Mouse (Mus musculus): ENCODE measurements around the gene Guca1b. TPM values are rescaled to one million over a fixed set of nuclear protein-coding genes. Genes with fewer than 3 reads are reported as not detected.
A peak's percentile ranks its signal among the peaks of the same experiment; 100 is the strongest.

Gene Guca1b
- 1 to 10 TPM; 1.6 to 2.9 (median 2.1) TPM for total RNA-seq (2022)

DNA sequence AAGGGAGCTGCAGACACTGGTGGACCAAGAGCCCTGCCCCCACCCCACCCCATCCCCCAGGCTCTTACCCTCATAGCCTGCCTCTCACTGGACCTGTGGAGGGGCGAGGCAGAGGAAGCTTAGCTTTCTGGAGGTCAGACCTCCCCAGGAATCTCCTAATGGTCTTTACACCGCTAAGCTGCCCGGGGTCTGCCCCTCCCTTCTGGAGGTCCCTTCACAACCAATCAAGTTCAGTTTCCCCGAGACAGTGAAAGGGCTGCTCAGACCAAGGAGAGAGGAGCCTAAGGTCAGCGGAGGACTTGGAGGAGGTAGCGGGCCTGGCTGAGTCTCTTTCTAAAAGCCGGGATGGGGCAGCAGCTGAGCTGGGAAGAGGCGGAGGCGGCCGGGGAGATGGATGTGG is at the start of gene Guca1b:
Gene Guca1b, plus strand, starts transcription at position 249 of the 400 bp plus-strand sequence.
- no peak for DNase-seq

DNA sequence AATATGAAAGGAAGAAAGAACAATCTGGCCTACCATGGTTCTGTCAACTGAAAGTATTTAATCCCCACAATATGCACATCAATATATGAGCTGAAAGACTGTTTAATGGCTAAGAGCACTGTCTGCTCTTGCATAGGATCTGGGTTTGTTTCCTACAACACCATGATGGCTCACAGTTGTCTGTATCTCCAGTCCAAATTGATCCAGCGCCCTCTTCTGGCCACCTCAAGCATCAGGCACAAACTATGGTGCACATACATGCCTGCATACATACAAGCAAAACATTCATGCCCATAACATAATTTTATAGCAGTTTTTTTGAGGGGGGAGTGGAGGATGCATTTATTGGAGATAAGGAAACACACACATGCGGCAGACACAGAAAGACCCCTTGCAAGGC is 42.1 kb upstream of the Guca1b start:
- DNase-seq = no peak

DNA sequence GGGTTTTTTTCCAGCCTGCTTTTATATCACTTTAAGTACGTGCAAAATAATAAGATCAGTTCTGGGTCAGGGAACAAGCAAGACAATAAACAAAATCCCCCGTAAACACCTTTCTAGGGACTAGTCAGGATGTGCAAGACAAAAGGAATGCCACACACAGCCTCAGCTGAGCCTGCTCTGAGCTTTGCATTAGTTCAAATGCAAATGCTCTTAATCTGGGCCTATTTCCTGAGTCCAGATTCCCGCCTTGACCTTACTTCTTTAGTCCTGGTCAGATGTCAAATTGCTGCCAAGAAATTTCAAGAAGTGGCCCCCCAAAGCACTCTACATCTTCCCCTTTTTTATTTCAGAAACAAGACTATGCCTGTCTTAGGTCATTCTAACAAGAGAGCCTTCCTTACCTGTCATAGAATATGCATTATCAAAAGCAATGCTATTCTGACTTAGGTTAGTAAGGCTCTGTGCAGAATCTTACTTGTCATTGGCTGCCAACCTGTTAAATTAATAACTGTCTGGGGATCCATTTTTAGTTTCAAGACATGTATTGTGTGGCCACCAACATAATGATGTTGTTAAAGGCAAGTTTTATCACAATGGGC is 35.4 kb upstream of the Guca1b start:
- DNase-seq = no peak

DNA sequence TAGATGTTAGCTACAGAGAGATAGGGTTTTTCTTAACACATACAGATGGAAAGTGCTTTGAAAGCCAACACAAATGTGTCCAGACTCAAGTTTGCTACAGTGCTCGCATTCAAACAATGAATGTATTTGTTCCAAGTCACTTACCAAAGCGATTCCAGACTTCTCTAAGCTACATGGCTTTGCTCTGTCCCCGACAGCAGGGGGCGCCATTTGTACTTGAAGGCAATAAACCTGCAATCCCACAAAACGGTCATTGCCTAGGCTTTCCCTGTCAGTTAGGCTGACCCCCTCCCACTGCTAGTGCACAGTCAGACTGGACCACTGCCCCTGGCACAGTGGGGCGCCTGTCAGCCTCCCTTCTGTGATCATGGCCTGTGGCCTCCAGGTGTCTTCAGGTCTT is 25.2 kb upstream of the Guca1b start:
- no peak for DNase-seq

DNA sequence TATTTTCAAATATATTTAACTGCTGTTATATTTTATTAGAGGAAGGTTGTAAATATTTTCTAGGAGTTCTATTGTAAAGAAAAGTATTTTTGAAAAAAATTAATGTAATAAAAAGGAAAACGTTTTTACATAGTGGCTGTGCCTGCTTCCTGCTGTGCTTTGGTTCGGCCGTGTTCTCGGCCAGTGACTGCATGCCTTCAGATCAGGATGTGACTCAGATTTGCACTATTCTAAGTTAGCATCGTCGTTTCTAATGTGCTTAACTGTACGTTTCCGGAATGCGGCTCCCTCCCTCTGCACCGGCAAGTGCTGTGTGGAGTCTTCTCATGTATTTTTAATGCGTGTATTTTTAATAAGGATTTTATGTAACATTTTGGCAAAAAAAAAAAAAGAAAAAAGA is 23.9 kb upstream of the Guca1b start:
- no peak for DNase-seq

DNA sequence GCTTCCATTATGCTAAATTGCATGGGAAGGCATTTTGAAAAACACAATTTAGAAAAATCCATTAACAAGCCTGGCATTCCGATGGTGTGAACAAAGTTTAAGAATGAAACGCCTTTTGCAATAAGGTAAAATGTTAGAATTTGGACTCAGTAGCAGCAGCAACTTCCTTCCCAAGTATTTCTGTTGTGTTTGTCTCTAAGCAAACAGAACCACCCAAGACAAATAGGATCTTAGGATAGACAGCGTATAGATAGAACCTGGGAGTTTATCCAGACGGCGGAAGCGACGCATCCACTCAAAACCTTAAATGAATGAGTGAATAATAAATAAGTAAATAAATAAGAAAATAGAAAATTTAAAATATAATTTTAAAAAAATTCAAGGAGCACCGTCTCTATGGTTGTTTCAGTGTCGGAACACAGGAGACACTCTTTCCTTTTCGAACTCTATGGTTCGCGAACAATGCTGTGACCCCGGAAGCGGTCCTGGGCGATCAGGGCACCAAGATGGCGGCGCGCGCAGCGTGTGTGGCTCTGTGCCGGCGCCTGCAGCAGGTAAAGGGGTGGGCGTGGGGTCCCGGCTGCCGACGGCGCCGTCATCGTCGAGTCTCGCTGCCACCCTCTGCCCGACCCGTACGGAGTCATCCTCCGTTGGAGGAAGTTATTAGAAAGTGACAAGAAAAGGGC is 16.6 kb upstream of the Guca1b start, which contains the start of gene Mrps10:
Gene Mrps10, plus strand, starts transcription at position 487 of the 686 bp plus-strand sequence.
- peak; percentile 81 for DNase-seq

DNA sequence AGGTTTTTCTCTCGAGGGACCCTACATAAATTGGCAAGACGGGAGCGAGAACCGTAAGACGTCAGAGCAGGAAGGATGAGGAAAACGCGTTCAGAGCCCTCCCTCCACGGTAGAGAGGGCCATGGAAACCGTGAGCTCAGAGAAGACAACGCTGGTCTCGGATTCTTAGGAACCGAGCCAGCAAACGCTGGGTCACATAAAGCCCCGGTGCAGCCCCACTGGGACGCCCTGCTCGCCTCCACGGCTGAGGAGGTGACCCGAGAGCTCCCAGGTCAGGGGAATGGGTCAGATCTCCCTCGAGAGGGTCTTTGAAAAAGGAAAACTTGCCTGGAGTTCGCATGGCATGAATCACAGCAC is 16.1 kb upstream of the Guca1b start:
- no peak for DNase-seq

DNA sequence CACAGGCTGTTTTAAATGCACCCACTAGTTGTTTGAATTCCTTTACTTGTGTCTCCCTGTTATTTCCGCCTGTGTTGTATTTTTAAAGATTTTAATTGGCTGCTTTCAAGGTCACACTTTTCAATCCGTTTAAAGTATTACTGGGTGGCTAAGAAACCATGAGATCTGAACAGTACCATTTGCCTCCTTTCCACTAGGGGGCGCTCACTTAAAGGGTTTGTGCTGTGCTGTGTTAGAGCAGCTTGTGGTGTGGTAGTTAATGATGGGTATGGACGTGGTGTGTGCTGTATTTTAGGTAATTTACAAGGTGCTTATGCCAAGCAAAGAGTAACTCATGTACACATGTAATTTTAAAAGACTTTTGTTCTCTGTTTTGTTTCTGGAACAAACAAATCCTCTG is 13.7 kb upstream of the Guca1b start:
- DNase-seq = no peak

DNA sequence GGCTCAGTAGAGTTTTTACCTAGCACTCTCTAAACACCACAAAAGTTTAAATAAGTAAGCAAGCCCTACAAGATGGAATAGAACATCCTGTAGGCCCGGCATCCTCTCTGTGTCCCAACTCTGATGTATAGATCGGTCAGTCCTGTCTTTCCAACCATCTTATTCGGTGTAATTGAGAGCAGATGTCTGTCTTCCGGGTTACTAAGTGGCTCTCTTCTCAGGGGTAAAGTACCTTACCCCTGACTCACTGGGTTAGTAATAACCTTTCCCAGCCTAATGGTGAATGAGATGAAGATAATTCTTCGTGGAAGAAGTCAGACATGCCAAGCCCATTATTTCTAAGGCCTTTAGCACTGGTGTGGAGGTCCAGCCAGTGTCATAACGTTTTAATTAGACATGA is 11.2 kb upstream of the Guca1b start:
- DNase-seq = no peak

DNA sequence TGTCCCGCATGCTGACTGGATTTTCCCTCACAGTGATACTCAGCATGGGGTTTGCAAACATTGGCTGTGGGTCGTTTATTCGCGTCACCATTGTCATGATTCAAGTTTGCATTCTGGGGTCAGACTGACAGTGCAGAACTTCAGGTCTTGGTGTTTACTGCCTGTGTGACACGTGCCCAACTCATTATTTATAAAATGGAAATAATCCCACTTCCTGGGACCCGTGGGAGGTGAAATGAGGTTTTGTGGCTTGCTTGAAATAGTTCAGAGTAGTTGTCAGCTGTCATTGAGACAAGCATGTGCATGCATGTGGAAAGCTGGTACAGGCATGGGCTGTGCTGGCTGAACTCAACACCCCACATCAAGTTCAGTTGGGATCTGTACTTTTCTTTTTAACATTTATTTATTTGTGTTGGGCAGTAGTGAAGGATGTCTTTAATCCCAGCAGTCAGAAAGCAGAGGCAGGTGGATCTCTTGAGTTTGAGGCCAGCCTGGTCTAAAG is 8.4 kb upstream of the Guca1b start:
- no peak for DNase-seq

DNA sequence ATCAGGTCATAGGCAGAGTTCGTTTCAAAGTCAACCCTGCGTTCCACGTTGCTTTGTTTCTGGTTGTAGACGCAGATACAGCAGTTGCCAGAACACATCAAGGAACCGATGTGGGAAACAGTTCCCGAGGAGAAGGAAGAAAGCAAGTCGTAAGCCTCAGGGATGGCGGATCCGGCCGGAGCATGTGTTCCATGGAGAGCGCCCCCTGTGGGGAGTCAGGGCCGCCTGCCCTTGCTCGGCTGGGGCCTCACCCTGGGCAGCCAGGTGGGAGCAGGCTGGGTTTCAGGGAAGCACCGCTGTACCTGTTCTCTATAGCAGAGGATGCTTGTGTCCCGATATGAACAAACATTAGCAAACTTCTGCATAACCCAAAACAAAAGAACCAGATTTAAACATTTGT is 7.1 kb upstream of the Guca1b start:
- no peak for DNase-seq

DNA sequence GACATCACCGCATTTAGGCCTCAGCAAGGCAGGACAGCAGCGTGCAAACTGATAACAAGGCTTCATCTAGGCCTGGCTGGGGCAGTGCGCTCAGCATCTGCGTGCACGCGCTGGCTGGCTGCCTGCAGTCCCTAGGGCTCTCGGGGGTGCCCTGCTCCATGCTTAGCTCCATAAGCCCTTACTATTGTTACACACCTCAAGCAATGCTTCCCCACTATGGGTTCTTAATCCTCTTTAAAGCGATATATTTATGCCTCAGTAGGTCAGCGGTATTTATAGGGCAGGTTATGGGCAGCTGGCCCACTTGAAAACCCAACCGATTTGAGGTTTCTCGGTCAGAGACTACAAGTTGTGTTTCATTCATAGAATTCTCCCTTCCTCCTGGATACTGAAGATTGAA is 3.3 kb upstream of the Guca1b start:
- DNase-seq = no peak

DNA sequence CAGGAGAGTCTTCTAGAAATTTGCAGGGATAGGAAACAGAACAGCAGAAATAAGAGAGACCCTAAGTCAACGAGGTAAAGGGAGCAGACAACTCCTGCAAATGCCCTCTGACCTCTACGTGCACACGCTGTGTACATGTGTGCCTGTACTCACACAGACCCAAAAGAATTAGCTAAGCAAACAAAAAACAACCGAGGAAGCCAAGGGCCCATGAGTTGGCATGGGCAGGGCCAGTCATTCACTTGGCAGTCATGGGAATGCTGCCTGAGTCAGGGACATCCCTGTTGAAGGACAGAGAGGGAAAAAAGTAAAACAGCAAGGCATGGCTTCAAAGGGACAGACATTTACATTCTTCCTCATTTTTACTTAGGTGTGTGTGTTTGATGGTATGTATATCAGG is 1.9 kb upstream of the Guca1b start:
- no peak for DNase-seq

DNA sequence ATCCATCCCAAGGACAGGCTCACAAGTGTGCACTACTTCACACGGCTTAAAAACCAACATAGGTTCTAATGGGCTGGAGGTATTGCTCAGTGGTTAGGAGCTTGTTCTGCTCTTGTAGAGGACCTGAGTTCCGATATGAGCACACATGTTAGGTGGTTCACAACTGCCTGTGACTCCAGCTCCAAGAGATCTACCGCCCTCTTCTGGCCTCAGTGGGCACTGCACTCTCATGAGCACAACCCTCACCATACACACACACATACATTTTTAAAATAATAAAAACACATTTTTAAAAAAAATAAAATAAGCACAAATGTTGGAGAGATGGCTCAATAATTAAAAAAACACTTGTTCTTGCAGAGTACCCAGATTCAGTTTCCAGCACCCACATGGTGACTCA is 1.1 kb upstream of the Guca1b start:
- DNase-seq = no peak

DNA sequence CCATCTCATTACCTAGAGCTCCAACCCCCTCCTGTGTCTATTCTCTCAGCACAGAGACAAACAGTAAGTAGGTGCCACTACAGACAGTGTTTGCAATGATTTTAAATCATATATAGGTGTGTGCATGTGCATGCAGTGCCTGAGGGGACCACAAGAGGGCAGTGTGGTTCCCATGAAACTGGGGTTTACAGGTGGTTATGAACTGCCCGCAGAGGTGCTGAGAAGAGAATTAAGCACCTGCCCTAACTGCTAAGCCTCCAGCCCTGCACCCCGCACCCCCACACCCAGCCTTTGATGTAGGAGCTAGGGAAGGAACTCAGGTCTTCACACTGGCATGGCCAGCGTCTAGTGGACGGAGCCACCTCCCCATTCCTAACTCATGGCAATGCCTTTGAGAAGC is 1.5 kb downstream of the Guca1b start:
- no peak for DNase-seq

DNA sequence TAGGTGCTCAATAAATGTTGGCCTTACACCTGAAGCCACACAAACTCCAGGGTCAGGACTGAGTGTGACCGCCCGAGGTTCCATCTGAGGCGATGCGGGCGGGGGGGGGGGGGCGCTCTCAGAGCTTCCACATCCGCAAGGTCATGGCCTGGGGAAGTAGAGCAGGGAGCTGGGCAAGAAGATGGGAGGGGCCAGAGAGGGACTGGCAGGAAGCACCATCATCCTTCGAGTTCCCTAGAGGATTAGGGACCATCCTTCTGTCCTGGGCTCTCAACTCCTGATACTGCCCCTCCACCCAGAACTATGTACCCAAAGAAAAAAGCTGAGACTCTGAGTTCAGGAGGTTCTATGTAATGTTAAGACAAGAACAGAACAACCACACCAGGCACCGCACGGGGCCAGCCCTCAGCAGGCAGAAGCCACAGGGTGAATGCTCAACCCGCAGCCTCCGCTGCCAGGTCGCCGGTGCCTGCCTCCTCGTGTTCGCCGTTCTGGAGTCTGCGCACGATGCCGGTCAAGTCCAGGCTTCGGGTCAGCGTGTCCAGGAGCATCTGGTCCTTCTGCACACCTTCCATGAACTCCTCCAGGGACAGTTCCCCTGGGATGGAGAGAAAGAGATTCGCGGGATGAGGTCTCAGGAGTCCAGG is 9.2 kb downstream of the Guca1b start:
- DNase-seq = no peak

DNA sequence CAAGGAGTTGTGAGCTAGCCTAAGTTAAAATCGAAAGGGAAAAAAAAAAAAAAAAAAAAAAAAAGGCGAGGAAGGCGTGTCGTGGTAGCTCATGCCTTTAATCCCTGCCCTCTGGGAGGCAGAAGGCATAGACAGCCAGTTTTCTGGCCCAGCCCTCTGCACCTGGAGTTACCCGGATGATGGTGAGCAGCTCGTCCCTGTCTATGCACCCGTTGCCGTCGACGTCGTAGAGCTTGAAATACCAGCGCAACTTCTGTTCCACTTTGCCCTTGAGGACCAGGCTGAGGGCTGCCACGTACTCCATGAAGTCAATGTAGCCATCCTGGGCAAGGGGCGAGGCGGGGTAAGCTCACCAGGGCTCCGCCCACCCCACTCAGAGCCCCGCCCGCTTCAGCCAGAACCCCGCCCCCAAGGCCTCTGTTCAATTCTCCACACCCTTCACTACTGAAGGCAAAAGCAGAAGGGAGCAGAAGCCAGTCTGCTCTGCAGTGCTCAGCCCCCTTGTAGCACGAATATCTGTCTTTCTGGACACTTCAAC is 10.3 kb downstream of the Guca1b start:
- peak; percentile 64 for DNase-seq

DNA sequence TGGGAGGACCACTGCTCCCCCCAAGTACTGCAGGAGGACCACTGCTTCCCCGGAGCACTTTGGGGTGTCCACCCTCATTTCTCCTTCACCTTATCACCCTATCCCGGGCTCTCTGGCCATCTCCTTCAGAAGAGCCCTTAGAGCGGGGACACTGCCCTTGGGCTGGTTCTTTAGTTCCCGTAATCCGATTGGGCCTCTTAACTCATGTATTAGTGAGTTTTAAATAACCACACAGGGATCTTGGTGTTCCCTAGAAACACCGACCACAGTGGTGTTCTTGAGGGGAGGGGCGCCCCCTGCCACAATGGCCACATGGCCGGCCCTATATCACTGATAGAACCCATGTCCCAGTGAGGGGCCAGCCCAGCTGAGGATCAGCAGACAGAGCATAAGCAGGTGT is 13.9 kb downstream of the Guca1b start:
- no peak for DNase-seq

DNA sequence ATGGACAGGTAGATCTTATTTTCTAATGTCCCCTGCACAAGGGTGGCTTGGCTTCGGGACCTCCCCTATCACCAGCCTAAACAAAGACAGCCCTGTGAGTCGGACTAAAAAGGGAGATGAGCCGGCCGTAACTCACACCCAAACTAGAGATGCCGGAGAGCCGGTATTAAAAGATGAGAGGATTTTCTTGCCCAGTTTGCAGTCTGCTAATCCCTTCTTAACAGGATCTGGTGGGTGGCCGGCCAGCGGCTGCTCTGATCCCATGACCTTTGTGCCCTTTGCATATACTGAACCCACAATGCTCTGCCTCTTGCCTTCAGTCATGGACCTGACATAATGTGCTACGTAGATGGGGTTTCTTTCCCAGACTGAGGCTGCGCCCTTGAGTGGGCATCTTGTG is 15.3 kb downstream of the Guca1b start, which contains the start of gene Guca1a:
Gene Guca1a, minus strand, starts transcription at position 134 of the 400 bp plus-strand sequence.
- DNase-seq = no peak

DNA sequence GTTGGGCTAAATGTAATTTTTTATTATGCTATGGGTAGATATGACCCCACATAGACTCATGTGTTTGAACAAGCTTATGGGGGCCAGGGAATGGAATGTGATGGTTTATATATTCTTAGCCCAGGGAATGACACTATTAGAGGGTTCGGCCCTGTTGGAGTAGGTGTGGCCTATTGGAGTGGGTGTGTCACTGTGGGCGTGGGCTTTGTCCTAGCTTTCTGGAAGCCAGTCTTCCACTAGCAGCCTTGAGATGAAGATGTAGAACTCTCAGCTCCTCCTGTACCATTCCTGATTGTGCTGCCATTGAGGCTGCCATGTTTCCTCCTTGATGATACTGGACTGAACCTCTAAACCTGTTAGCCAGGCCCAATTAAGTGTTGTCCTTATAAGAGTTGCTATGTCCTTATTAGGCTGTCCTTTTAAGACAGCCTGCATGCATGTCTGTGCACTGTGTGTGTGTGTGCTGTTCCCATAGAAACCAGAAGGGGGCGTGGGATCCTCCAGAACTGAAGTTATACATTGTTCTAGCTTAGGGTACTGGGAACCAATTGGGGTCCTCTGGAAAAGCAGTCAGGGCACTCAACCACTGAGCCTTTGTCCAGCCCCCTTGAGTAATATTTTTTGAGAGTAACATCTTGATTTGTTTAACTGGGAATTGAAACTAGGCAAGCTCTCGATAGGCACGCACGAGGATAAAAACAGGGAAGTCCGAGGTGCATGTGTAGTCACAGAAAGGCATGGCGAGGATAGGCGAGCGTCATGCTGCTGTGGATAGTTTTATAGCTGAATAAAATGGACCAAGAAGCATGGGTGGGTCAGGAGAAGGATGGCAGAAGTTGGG is 22.7 kb downstream of the Guca1b start:
- DNase-seq = no peak

DNA sequence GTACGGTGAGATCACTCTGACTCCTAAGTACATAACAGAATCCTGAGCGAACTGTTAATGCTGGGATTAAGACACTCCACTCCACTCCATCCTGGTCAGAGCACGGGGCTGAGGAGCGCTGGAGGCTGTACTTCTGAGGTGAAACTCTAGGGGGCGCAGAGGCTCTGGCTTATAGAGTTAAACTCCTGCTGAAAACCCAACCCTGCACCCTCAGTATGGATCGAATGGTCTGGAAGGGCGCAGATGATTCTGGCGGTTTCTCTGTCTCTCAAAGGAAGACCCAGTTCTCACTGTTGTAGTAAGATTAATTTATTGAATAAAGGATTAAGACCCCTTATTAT is 23.3 kb downstream of the Guca1b start:
- peak; percentile 35 for DNase-seq

Measured in adrenal gland, adult 8-10 months (tissue).